Mouse (Mus musculus) brain, embryonic 14.5 days (tissue): ENCODE data around the gene Gm11027.
A peak's percentile ranks its signal among the peaks of the same experiment; 100 is the strongest.

ENCODE experiments used
- CTCF ChIP-seq: fragments of 200-500 bp; IDR thresholded peaks from 2 replicates; pipeline ENCODE4 v1.5.1; 2012; ENCODE audit warnings: inconsistent platforms, mild to moderate bottlenecking, moderate library complexity, borderline replicate concordance; ENCODE audit not compliant: insufficient read depth, insufficient read length; ENCODE audit errors: extremely low read depth
- POLR2A ChIP-seq: fragments of 200-500 bp; IDR thresholded peaks from 2 replicates; pipeline ENCODE4 v1.6.1; 2012; ENCODE audit warnings: mild to moderate bottlenecking, inconsistent platforms, borderline replicate concordance; ENCODE audit not compliant: poor library complexity, insufficient read depth, insufficient read length, severe bottlenecking; ENCODE audit errors: extremely low read depth

GRCm38 (mm10) chr12:116280653-116281364 lies 5.6 kb downstream of the Gm11027 start, which contains the start of gene Esyt2:
- TF ChIP-seq POLR2A (peak; percentile 98), CTCF (0 out of 2 replicates have a peak, but pooled peaks have one; percentile 20)
